Mouse (Mus musculus) thymus, postnatal 36 days (tissue): ENCODE measurements around the gene Wfikkn2.

Experiments
- DNase-seq, 2 experiments: peaks; one replicate each; pipeline ENCODE4 v3.0.0; 2022; ENCODE audit warnings: mixed read lengths in 2 of 2

The Wfikkn2 gene

GRCm38 (mm10) chr11:94261585-94262370 lies 16.0 kb upstream of the Wfikkn2 start:
- DNase-seq, result no peak

GRCm38 (mm10) chr11:94259814-94260213 lies 14.0 kb upstream of the Wfikkn2 start:
- DNase-seq, result no peak

- DNase-seq, result no peak
Observed at GRCm38 (mm10) chr11:94257987-94258386, 12.2 kb upstream of the Wfikkn2 start.

GRCm38 (mm10) chr11:94255733-94256132 lies 9.9 kb upstream of the Wfikkn2 start:
- DNase-seq, result no peak

- DNase-seq, result no peak
Observed at GRCm38 (mm10) chr11:94253691-94254090, 7.9 kb upstream of the Wfikkn2 start.

- no peak for DNase-seq
Observed at GRCm38 (mm10) chr11:94253156-94253555, 7.4 kb upstream of the Wfikkn2 start.

GRCm38 (mm10) chr11:94246789-94247061 lies 920 bp upstream of the Wfikkn2 start:
- DNase-seq, result no peak

- DNase-seq, result no peak
Observed at GRCm38 (mm10) chr11:94244385-94244784, 1.4 kb downstream of the Wfikkn2 start.

GRCm38 (mm10) chr11:94243422-94244180 lies 2.2 kb downstream of the Wfikkn2 start:
- no peak for DNase-seq

- DNase-seq, result no peak
Observed at GRCm38 (mm10) chr11:94242760-94243421, 2.9 kb downstream of the Wfikkn2 start.

- no peak for DNase-seq
Observed at GRCm38 (mm10) chr11:94239706-94240105, 6.1 kb downstream of the Wfikkn2 start.

- DNase-seq, result no peak
Observed at GRCm38 (mm10) chr11:94238786-94239185, 7.0 kb downstream of the Wfikkn2 start.

- peak; percentile 47 to 54 for DNase-seq
Observed at GRCm38 (mm10) chr11:94236074-94236473, 9.7 kb downstream of the Wfikkn2 start.

GRCm38 (mm10) chr11:94234857-94235256 lies 10.9 kb downstream of the Wfikkn2 start:
- no peak for DNase-seq

GRCm38 (mm10) chr11:94234380-94234779 lies 11.4 kb downstream of the Wfikkn2 start:
- DNase-seq, result no peak

GRCm38 (mm10) chr11:94233405-94233804 lies 12.4 kb downstream of the Wfikkn2 start:
- DNase-seq, result no peak

GRCm38 (mm10) chr11:94231821-94232552 lies 13.8 kb downstream of the Wfikkn2 start:
- DNase-seq, result no peak

GRCm38 (mm10) chr11:94230244-94230643 lies 15.6 kb downstream of the Wfikkn2 start:
- no peak for DNase-seq

- no peak for DNase-seq
Observed at GRCm38 (mm10) chr11:94229207-94229960, 16.4 kb downstream of the Wfikkn2 start.

GRCm38 (mm10) chr11:94228416-94228815 lies 17.4 kb downstream of the Wfikkn2 start:
- no peak for DNase-seq

GRCm38 (mm10) chr11:94225985-94226384 lies 19.8 kb downstream of the Wfikkn2 start:
- peak; percentile 17 to 19 for DNase-seq

- no peak for DNase-seq
Observed at GRCm38 (mm10) chr11:94223531-94223930, 22.3 kb downstream of the Wfikkn2 start.
